Mouse (Mus musculus) heart, embryonic 16.5 days (tissue): ENCODE measurements at regions not wholly inside any gene's neighbourhood (a gene's known extent, or its start where the extent isn't known, plus 50 kb on each side); places are given as distances from the start of the nearest gene placed in this dataset.

Source experiments
- ATAC-seq: fragments of 200-750 bp; cut with Nextera tagmentation; replicated peaks from 2 replicates; pipeline ENCODE4 v1.8.0; 2017; ENCODE audit warnings: moderate number of reproducible peaks; ENCODE audit not compliant: insufficient read depth, low FRiP score; ENCODE audit errors: extremely low read depth
- H3K27ac ChIP-seq: fragments of 300-500 bp; sonication (generic); 2 replicates; pipeline ENCODE4 v1.5.1; 2014; ENCODE audit warnings: mild to moderate bottlenecking, low read length, control low read depth, moderate library complexity
- H3K27me3 ChIP-seq: fragments of 300-500 bp; sonication (generic); 2 replicates; pipeline ENCODE4 v1.6.1; 2014; ENCODE audit warnings: low read length, mixed read lengths; ENCODE audit not compliant: control insufficient read depth, insufficient read depth
- H3K36me3 ChIP-seq: fragments of 300-500 bp; sonication (generic); 2 replicates; pipeline ENCODE4 v1.6.1; 2014; ENCODE audit not compliant: control insufficient read depth, insufficient read depth
- H3K4me1 ChIP-seq: fragments of 300-500 bp; sonication (generic); 2 replicates; pipeline ENCODE4 v1.6.1; 2014; ENCODE audit warnings: low read length, mixed read lengths; ENCODE audit not compliant: control insufficient read depth, insufficient read depth
- H3K4me2 ChIP-seq: fragments of 300-500 bp; sonication (generic); 2 replicates; pipeline ENCODE4 v1.6.1; 2014; ENCODE audit warnings: low read depth, mild to moderate bottlenecking, control low read depth, low read length
- H3K4me3 ChIP-seq: fragments of 300-500 bp; sonication (generic); 2 replicates; pipeline ENCODE4 v1.5.1; 2014; ENCODE audit warnings: mild to moderate bottlenecking, control low read depth, low read length
- H3K9ac ChIP-seq: fragments of 300-500 bp; sonication (generic); 2 replicates; pipeline ENCODE4 v1.6.1; 2014; ENCODE audit warnings: low read length, control low read depth
- H3K9me3 ChIP-seq: fragments of 300-500 bp; sonication (generic); replicated peaks from 2 replicates; pipeline ENCODE4 v1.6.1; 2016; ENCODE audit warnings: low read length; ENCODE audit not compliant: control insufficient read depth
- WGBS: fragments of 180-500 bp; shearing (Covaris S2); extraction: QIAGEN DNeasy Blood & Tissue Kit; methylation state at CpG from one replicate; pipeline ENCODE4 v1.1.7; 2014; 5-methylcytosine and 5-hydroxymethylcytosine counted together

DNA sequence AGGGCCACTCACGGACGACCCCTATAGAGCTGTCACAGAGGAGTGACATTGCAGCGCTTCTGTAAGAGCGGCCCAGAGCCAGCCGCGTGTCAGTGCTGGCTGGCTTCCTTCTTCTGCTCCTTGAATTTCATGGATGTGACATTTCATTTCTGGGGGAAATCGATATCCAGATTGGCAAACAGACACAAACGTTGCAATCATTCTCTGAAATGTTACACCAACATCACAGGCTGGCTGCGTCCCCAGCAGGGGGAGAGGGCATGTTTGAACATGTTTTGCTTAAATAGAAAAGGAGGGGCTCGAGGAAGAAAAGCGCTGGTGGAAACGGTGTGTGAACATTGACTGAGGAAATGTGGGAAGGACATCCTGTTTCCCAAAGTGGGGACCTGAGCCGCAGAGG, 417.4 kb upstream of the Kcnab2 start:
- Histone ChIP-seq H3K4me2 (no peak overlapping the region), H3K4me3 (no peak overlapping the region), H3K36me3 (no peaks in the 10 kb centered on the region), H3K27ac (no peak overlapping the region), H3K4me1 (no peaks in the 10 kb centered on the region), H3K9ac (no peak overlapping the region), H3K9me3 (0 out of 2 replicates have a peak, but pooled peaks cover 7% of the 10 kb centered on the region), H3K27me3 (no peaks in the 10 kb centered on the region)
- ATAC-seq = no peak
- WGBS = 62% methylated on average over 13 of the region's 13 CpGs

DNA sequence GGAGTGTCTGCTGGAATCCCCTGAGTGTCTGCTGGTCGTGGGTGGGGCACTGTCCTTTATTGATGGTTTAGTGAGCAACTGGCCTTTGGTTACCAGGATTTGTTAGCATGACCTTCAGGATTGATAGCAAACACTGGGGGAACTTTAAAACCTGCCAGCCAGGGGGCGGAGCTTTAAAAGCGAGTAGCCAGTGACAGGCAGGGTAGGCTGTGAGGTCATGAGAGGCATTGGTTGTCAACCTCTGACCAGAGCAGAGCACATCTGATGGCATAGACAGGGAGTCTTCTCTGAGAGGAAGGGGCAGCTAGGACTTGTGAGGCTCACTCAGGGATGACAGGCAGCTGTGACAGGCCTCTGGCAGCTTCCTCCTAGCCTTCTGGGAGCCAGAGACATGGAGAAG, 415.3 kb upstream of the Kcnab2 start:
- no peak overlapping the region for H3K4me3 ChIP-seq
- no peak overlapping the region for H3K9ac ChIP-seq
- 0 out of 2 replicates have a peak, but pooled peaks cover 7% of the 10 kb centered on the region for H3K9me3 ChIP-seq
- no peaks in the 10 kb centered on the region for H3K4me1 ChIP-seq
- no peak for ATAC-seq
- 68% methylated on average over 3 of the region's 3 CpGs for WGBS
- H3K27ac ChIP-seq = no peak overlapping the region
- H3K36me3 ChIP-seq = no peaks in the 10 kb centered on the region
- no peak overlapping the region for H3K4me2 ChIP-seq
- no peaks in the 10 kb centered on the region for H3K27me3 ChIP-seq

- Histone ChIP-seq H3K27ac (no peak overlapping the region), H3K4me3 (no peak overlapping the region), H3K9ac (no peak overlapping the region), H3K36me3 (no peaks in the 10 kb centered on the region), H3K4me2 (no peak overlapping the region), H3K4me1 (no peaks in the 10 kb centered on the region), H3K9me3 (0 out of 2 replicates have a peak, but pooled peaks cover 7% of the 10 kb centered on the region), H3K27me3 (no peaks in the 10 kb centered on the region)
- 81% methylated on average over 5 of the region's 5 CpGs for WGBS
- ATAC-seq = no peak
Measured at GRCm38 (mm10) chr4:152889211-152889610, 411.5 kb upstream of the Kcnab2 start.

DNA sequence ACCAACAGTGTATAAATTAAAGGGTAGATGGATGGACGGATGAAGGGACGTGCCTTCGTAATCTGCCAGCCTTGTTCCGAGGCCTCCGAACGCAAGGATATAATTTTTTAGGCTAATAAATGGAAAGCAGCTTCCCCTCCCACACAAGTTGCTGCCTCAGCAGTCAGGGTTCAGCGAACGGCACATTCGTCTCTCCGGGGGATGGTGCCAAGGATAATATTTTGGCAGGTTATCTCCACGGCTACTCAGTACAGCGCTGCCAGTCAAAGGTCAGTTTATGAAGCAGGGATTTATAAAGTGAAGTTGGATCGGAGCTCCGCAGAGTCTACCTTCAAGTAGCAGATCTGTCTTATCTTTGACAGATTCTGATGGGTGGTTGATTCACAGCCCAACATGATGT, 410.6 kb upstream of the Kcnab2 start:
- no peak overlapping the region for H3K4me2 ChIP-seq
- no peak overlapping the region for H3K27ac ChIP-seq
- no peak for ATAC-seq
- H3K4me1 ChIP-seq = no peaks in the 10 kb centered on the region
- 0 out of 2 replicates have a peak, but pooled peaks cover 7% of the 10 kb centered on the region for H3K9me3 ChIP-seq
- H3K9ac ChIP-seq = no peak overlapping the region
- no peaks in the 10 kb centered on the region for H3K27me3 ChIP-seq
- H3K36me3 ChIP-seq = no peaks in the 10 kb centered on the region
- 53% methylated on average over 14 of the region's 14 CpGs for WGBS
- no peak overlapping the region for H3K4me3 ChIP-seq

DNA sequence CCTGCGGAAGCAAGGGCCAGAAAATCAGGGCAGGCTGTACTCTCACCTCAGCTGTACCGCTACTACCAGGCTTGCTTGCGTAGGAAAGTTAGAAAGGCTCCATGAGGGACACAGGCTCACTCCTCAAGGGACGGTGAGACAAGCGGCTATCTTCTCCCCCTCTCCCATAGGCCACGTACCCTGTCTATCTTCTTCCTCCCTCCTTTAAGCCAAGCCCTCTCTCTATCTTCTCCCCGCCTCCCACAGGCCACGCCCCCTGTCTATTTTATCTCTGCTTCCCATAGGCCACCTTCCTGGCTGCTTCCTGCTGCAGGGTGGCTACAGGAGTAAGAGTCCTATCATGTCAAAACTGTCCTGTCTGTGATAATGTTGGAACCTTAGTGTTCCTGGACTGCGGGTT, 409.1 kb upstream of the Kcnab2 start:
- no peak overlapping the region for H3K4me3 ChIP-seq
- no peaks in the 10 kb centered on the region for H3K36me3 ChIP-seq
- no peaks in the 10 kb centered on the region for H3K4me1 ChIP-seq
- H3K27ac ChIP-seq = no peak overlapping the region
- H3K9ac ChIP-seq = no peak overlapping the region
- H3K4me2 ChIP-seq = no peak overlapping the region
- 0 out of 2 replicates have a peak, but pooled peaks cover 9% of the 10 kb centered on the region for H3K9me3 ChIP-seq
- WGBS = 61% methylated on average over 9 of the region's 9 CpGs
- ATAC-seq = no peak
- H3K27me3 ChIP-seq = no peaks in the 10 kb centered on the region

DNA sequence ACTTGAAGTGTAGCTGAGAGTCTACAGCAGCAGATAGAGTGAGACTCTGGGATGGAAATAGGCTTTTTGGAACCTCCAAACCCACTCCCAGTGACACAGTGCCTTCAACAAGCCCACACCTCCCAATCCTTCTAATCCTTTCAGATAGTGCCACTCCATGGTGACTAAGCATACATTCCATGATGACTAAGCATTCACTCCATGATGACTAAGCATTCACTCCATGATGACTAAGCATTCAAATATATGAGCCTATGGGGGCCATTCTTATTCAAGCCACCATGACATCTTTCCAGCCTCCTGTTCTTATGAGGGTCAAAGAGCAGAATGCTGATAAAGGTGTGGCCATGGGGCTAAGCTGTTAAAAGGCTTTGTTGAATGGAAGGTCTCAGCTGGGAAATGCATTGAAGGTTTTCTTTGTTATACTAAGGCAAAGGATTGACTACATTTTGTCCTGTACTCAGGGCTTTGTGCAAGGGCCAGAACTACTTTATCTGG, 403.8 kb upstream of the Kcnab2 start:
- Histone ChIP-seq H3K9me3 (peaks cover 8% of the 10 kb centered on the region; the same call in 1 of the 2 replicates), H3K27me3 (no peaks in the 10 kb centered on the region), H3K9ac (no peak overlapping the region), H3K4me2 (no peak overlapping the region), H3K36me3 (no peaks in the 10 kb centered on the region), H3K27ac (no peak overlapping the region), H3K4me3 (no peak overlapping the region), H3K4me1 (no peaks in the 10 kb centered on the region)
- no peak for ATAC-seq

DNA sequence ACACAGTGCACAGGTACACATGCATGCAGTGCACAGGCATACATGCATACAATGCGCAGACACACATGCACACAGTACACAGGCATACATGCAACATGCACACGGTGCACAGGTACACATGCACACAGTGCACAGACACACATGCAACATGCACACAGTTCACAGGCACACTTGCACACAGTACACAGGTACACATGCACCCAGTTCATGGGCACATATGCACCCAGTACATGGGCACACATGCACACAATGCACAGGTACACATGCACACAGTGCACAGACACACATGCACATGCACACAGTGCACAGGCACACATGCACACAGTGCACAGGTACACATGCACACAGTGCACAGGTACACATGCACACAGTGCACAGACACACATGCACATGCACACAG, 402.7 kb upstream of the Kcnab2 start:
- H3K9ac ChIP-seq = no peak overlapping the region

DNA sequence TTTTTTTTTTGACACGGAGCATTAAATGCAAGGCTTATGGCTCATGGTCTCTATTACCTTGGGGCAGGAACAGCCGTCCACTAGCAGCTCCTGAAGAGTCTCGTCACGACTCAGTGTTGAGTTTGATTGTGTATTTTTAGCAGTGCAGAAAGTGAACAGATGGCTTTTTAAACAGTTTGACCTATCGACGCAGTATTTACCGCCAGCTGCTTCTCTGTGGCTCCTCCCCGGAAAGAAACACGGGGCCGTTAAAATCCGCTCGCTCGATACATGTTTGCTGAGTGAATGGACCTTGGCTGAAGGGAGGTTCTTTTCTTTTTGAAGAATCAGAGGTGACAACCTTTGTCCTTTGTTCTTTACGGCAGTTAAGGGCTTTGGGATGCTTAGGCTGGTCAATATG, 401.3 kb upstream of the Kcnab2 start:
- 57% methylated on average over 14 of the region's 14 CpGs for WGBS
- H3K9me3 ChIP-seq = peaks cover 10% of the 10 kb centered on the region; the same call in 1 of the 2 replicates
- H3K4me3 ChIP-seq = no peak overlapping the region
- H3K27me3 ChIP-seq = no peaks in the 10 kb centered on the region
- no peak overlapping the region for H3K4me2 ChIP-seq
- no peak overlapping the region for H3K27ac ChIP-seq
- no peak overlapping the region for H3K9ac ChIP-seq
- no peaks in the 10 kb centered on the region for H3K4me1 ChIP-seq
- ATAC-seq = no peak
- H3K36me3 ChIP-seq = no peaks in the 10 kb centered on the region

More for the DNA sequence above, 402.7 kb upstream of the Kcnab2 start:
- Histone ChIP-seq H3K36me3 (no peaks in the 10 kb centered on the region), H3K27me3 (no peaks in the 10 kb centered on the region), H3K9me3 (peaks cover 8% of the 10 kb centered on the region; the same call in 1 of the 2 replicates), H3K27ac (no peak overlapping the region), H3K4me1 (no peaks in the 10 kb centered on the region), H3K4me2 (no peak overlapping the region), H3K4me3 (no peak overlapping the region)
- 93% methylated on average over 2 of the region's 2 CpGs for WGBS
- no peak for ATAC-seq

DNA sequence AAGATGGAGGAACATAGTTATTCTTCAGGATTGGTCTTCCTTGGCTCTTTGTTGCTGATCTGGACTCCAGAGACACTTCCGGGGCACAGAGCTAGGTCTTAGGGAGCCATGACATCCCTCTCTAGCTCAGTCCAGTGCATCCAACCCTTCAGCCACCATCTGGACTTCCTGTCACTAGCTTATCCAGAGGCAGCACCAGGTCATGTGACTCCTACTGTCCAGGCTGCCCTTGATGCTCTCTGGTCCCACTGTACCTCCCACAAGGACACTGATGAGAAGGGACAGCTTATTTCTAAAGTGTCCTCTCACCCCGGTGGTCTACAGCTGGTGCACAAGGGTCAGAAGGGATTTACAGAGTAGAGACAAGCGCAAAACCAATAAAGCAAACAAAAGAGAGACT, 400.7 kb upstream of the Kcnab2 start:
- WGBS = 73% methylated on average over 3 of the region's 3 CpGs
- no peak for ATAC-seq
- no peak overlapping the region for H3K4me3 ChIP-seq
- H3K9ac ChIP-seq = no peak overlapping the region
- no peaks in the 10 kb centered on the region for H3K36me3 ChIP-seq
- no peak overlapping the region for H3K27ac ChIP-seq
- no peaks in the 10 kb centered on the region for H3K4me1 ChIP-seq
- no peaks in the 10 kb centered on the region for H3K27me3 ChIP-seq
- peaks cover 10% of the 10 kb centered on the region; the same call in 1 of the 2 replicates for H3K9me3 ChIP-seq
- no peak overlapping the region for H3K4me2 ChIP-seq
